Mouse (Mus musculus) MEL (cell line): ENCODE measurements at regions not wholly inside any gene's neighbourhood (a gene's known extent, or its start where the extent isn't known, plus 50 kb on each side); places are given as distances from the start of the nearest gene placed in this dataset.

Experiments used
- CTCF ChIP-seq, 3 experiments: IDR thresholded peaks in 2 of 3; conservative IDR thresholded peaks in 1 of 3; 2 replicates each; pipeline ENCODE4 v1.5.1; 2011 to 2012; ENCODE audit warnings: low read length in 3 of 3, low read depth in 2 of 3, mild to moderate bottlenecking in 2 of 3, improper control_type of control experiment in 1 of 3, inconsistent platforms in 1 of 3, mixed read lengths in 1 of 3, moderate library complexity in 1 of 3; ENCODE audit not compliant: control insufficient read depth in 1 of 3, insufficient read depth in 1 of 3, poor library complexity in 1 of 3, severe bottlenecking in 1 of 3
- E2F4 ChIP-seq: IDR thresholded peaks from 2 replicates; pipeline ENCODE4 v1.6.1; 2011; ENCODE audit warnings: low read depth, low read length, improper control_type of control experiment, borderline replicate concordance
- EP300 ChIP-seq, 2 experiments: IDR thresholded peaks; 2 replicates each; pipeline ENCODE4 v1.6.1; 2011; ENCODE audit warnings: improper control_type of control experiment in 2 of 2, low read length in 2 of 2, low read depth in 1 of 2, mild to moderate bottlenecking in 1 of 2
- MAFK ChIP-seq: IDR thresholded peaks from 2 replicates; pipeline ENCODE4 v1.6.1; 2011; ENCODE audit warnings: low read depth, mild to moderate bottlenecking, low read length, improper control_type of control experiment, borderline replicate concordance
- POLR2AphosphoS5 ChIP-seq: IDR thresholded peaks from 2 replicates; pipeline ENCODE4 v1.6.1; 2012; ENCODE audit warnings: low read depth, borderline replicate concordance, mild to moderate bottlenecking, inconsistent platforms, low read length, moderate library complexity, mixed read lengths
- TAL1 ChIP-seq: IDR thresholded peaks from 2 replicates; pipeline ENCODE4 v1.6.1; 2012; ENCODE audit warnings: mild to moderate bottlenecking, inconsistent platforms, low read length, moderate library complexity, mixed read lengths
- TCF12 ChIP-seq: IDR thresholded peaks from 2 replicates; pipeline ENCODE4 v1.6.1; 2014; ENCODE audit warnings: low read depth, mild to moderate bottlenecking, inconsistent platforms, low read length, improper control_type of control experiment, moderate library complexity

GRCm38 (mm10) chr5:100309807-100310165, 106.2 kb downstream of the Sec31a start:
- no peak for TF ChIP-seq CTCF (IDR thresholded peaks at IDR 0.05 in 2 of 3, conservative IDR thresholded peaks at IDR 0.05 in 1 of 3; ENCODE audit: control insufficient read depth in 1 of 3, insufficient read depth in 1 of 3, low read depth in 2 of 3, low read length in 3 of 3, poor library complexity in 1 of 3, severe bottlenecking in 1 of 3)
- no peak for TF ChIP-seq POLR2AphosphoS5
- TF ChIP-seq E2F4 = no peak
- no peak for TF ChIP-seq EP300 (IDR thresholded peaks at IDR 0.05; ENCODE audit: low read depth in 1 of 2, low read length in 2 of 2)
- no peak for TF ChIP-seq MAFK
- TF ChIP-seq TCF12 = no peak
- TF ChIP-seq TAL1 = no peak
